Mouse (Mus musculus) ES-E14 (cell line): ENCODE measurements at regions not wholly inside any gene's neighbourhood (a gene's known extent, or its start where the extent isn't known, plus 50 kb on each side); places are given as distances from the start of the nearest gene placed in this dataset.

Experiments used
- DNase-seq: peaks from one replicate; pipeline ENCODE4 v3.0.0-alpha.2; 2013; ENCODE audit warnings: low read depth, low spot score
- H3K27ac ChIP-seq: 2 replicates; pipeline ENCODE4 v1.5.1; 2012; ENCODE audit warnings: low read depth, mild to moderate bottlenecking, low read length, moderate library complexity, mixed read lengths; ENCODE audit not compliant: poor library complexity, insufficient read depth, severe bottlenecking
- H3K36me3 ChIP-seq: 2 replicates; pipeline ENCODE4 v1.6.1; 2012; ENCODE audit warnings: mild to moderate bottlenecking, low read length, moderate library complexity, mixed read lengths; ENCODE audit not compliant: control insufficient read depth, poor library complexity, insufficient read depth, severe bottlenecking
- H3K4me1 ChIP-seq, 2 experiments: fragments of 150-350 bp in 1 of 2; sonication (generic) in 1 of 2; 2 replicates each; pipeline ENCODE4 v1.6.1; 2012; ENCODE audit warnings: low read length in 2 of 2, mild to moderate bottlenecking in 1 of 2, mixed read lengths in 1 of 2; ENCODE audit not compliant: control insufficient read depth in 2 of 2, insufficient read depth in 2 of 2, poor library complexity in 1 of 2
- H3K4me3 ChIP-seq, 2 experiments: fragments of 150-350 bp in 1 of 2; sonication (generic) in 1 of 2; 2 replicates each; pipeline ENCODE4 v1.5.1; 2012; ENCODE audit warnings: low read length in 2 of 2, low read depth in 1 of 2, mild to moderate bottlenecking in 1 of 2, mixed read lengths in 1 of 2; ENCODE audit not compliant: insufficient read depth in 1 of 2, poor library complexity in 1 of 2, severe bottlenecking in 1 of 2
- H3K9ac ChIP-seq: 2 replicates; pipeline ENCODE4 v1.6.1; 2012; ENCODE audit warnings: low read depth, mild to moderate bottlenecking, low read length, mixed read lengths; ENCODE audit not compliant: poor library complexity, insufficient read depth, severe bottlenecking
- H3K9me3 ChIP-seq: fragments of 150-350 bp; sonication (generic); 2 replicates; pipeline ENCODE4 v1.6.1; 2012; ENCODE audit warnings: low read depth, mild to moderate bottlenecking, low read length; ENCODE audit not compliant: control insufficient read depth, insufficient read depth
- CHD2 ChIP-seq: IDR thresholded peaks from 2 replicates; pipeline ENCODE4 v1.6.1; 2014; ENCODE audit warnings: mild to moderate bottlenecking, low read depth, low read length, inconsistent platforms
- HCFC1 ChIP-seq: IDR thresholded peaks from 2 replicates; pipeline ENCODE4 v1.6.1; 2012; ENCODE audit warnings: low read length, inconsistent platforms, borderline replicate concordance; ENCODE audit not compliant: insufficient read depth
- MAFK ChIP-seq: IDR thresholded peaks from 2 replicates; pipeline ENCODE4 v1.6.1; 2014; ENCODE audit warnings: mild to moderate bottlenecking, low read depth, low read length, inconsistent platforms; ENCODE audit not compliant: insufficient read depth
- ZC3H11A ChIP-seq: IDR thresholded peaks from 2 replicates; pipeline ENCODE4 v1.6.1; 2012; ENCODE audit warnings: low read depth, mild to moderate bottlenecking, inconsistent platforms, low read length, borderline replicate concordance
- ZNF384 ChIP-seq: IDR thresholded peaks from 2 replicates; pipeline ENCODE4 v1.6.1; 2012; ENCODE audit warnings: low read depth, low read length, inconsistent platforms
- in situ Hi-C, 2 experiments: fragments of 600-800 bp; cut with MboI; formaldehyde crosslinking; loops; one replicate each; pipeline ENCODE4 v1.15.1; 2025; ENCODE audit warnings: low sequenced_read_pairs in 2 of 2, inconsistent platforms in 1 of 2; ENCODE audit not compliant: unreplicated experiment in 2 of 2

DNA sequence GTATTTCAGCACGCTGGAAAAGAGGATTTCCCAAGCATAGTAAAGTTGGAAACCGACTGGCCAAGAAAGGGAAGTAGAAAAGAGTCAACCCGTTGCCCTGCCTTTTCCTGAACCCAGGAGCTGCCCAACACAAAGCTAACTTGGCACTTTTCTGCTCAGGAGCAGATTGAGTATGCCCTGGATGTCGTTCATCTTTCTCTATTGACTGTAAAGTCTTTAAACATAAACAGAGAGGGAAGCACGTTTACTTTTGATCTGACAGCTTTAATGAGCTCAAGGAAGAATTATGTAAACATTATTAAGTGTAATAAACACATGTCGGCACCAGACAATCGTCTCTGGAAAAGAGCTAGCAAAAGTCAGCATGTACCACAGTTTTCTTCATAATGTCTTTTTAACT, 354.3 kb upstream of the Rarb start:
- Histone ChIP-seq H3K4me1 (no peaks in the 10 kb centered on the region), H3K9me3 (no peaks in the 10 kb centered on the region), H3K27ac (no peak overlapping the region), H3K9ac (no peak overlapping the region), H3K36me3 (no peaks in the 10 kb centered on the region), H3K4me3 (no peak overlapping the region)
- in situ Hi-C loops, result no loop called here
- DNase-seq, result no peak
- TF ChIP-seq ZC3H11A (no peak), HCFC1 (no peak), ZNF384 (no peak), MAFK (no peak), CHD2 (no peak)

DNA sequence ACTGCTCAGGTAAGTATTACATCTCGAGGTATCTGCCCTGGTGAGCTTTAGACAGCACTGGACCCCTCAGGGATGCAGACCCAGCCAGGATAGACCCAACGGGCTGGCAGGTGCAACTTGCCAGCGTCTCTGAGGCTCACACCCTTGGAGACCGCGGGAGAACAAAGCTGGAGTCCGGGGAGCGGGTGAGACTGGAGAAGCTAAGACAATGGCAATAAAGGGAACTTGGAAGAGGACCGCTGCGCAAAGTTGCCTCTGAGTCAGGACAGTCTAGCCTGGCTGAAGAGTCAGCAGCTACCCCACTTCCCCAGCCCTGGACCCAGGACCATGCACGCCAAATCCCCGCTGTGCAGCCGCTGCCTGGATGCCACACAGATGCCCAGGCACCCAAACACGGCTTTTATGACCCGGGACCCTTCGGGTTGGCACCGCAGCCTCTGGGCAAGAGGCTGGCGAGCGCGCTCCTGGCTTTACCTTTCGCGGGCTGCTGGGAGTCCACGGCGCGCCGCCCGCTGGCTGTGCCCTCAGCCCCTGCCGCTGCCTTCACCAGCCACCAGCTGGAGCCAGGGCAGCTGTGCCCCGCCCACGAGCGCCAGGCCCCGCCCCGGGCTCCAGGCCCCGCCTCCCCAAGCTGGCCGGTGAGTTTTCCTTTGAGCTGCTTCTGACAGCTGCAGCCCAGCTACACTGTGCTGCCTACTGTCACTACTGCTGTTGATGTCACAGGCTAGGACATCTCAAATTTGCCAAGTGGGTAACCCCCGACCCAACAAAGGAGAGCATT, 353.6 kb upstream of the Rarb start:
- Histone ChIP-seq H3K36me3 (no peaks in the 10 kb centered on the region), H3K9ac (peak overlapping the region; percentile 45), H3K9me3 (no peaks in the 10 kb centered on the region), H3K27ac (no peak overlapping the region), H3K4me1 (no peaks in the 10 kb centered on the region), H3K4me3 (peak overlapping the region; percentile 65 to 79)
- TF ChIP-seq ZNF384 (no peak), ZC3H11A (no peak), MAFK (no peak), HCFC1 (no peak), CHD2 (no peak)
- in situ Hi-C loops, result no loop called here
- peak; percentile 40 for DNase-seq

GRCm38 (mm10) chr14:17171896-17172295, 352.9 kb upstream of the Rarb start:
- in situ Hi-C loops, result no loop called here

DNA sequence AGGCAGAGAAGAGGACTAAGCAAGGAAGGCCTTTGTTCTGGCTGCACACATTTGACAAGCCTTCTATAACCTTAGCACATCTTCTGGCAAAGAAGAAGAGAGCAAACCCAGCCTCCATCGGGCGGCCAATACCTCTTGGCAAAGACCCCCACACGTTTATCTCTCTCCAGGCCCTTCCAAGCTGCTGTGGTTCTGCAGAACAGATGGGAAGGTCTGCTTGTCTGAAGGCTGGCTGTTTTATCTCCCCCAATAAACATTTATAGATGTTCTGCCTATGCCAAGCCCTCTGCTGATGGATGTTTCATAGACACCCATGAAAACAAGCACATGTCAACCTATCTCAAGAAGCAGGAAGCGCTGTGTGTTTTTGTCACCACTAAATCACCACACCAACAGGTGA, 339.4 kb upstream of the Rarb start:
- no peaks in the 10 kb centered on the region for H3K9me3 ChIP-seq
- H3K9ac ChIP-seq, result no peak overlapping the region
- in situ Hi-C loops, result no loop called here
- DNase-seq, result no peak
- no peak overlapping the region for H3K27ac ChIP-seq
- no peaks in the 10 kb centered on the region for H3K36me3 ChIP-seq
- TF ChIP-seq HCFC1, result no peak
- TF ChIP-seq ZNF384, result no peak
- TF ChIP-seq CHD2, result no peak
- TF ChIP-seq MAFK, result no peak
- no peaks in the 10 kb centered on the region for H3K4me1 ChIP-seq
- H3K4me3 ChIP-seq, result no peak overlapping the region

More at GRCm38 (mm10) chr14:17171896-17172295, 352.9 kb upstream of the Rarb start:
- Histone ChIP-seq H3K9ac (no peak overlapping the region), H3K27ac (no peak overlapping the region), H3K36me3 (no peaks in the 10 kb centered on the region), H3K9me3 (no peaks in the 10 kb centered on the region), H3K4me3 (peak overlapping the region; percentile 65 to 79), H3K4me1 (no peaks in the 10 kb centered on the region)
- peak; percentile 19 for DNase-seq
- TF ChIP-seq CHD2 (no peak), ZC3H11A (no peak), HCFC1 (no peak), MAFK (no peak), ZNF384 (no peak)

GRCm38 (mm10) chr14:17156402-17156954, 337.5 kb upstream of the Rarb start:
- Histone ChIP-seq H3K36me3 (no peaks in the 10 kb centered on the region), H3K4me3 (no peak overlapping the region), H3K27ac (no peak overlapping the region), H3K9me3 (no peaks in the 10 kb centered on the region), H3K4me1 (no peaks in the 10 kb centered on the region), H3K9ac (no peak overlapping the region)
- no peak for DNase-seq
- TF ChIP-seq HCFC1 (no peak), CHD2 (no peak), ZNF384 (no peak), MAFK (no peak), ZC3H11A (no peak)
- in situ Hi-C loops, result no loop called here
